Mouse (Mus musculus) layer of hippocampus, postnatal 36 days (tissue): Measurements from ENCODE around the gene Wtap. TPM values are rescaled to one million over a fixed set of nuclear protein-coding genes. Genes with fewer than 3 reads are reported as not detected.
"Not testable (repeated sequence)": the region's sequence is repeated elsewhere in the genome, so short reads cannot be mapped to it uniquely, and the experiment has no call there.

Experiments used
- DNase-seq, 2 experiments: peaks; one replicate each; pipeline ENCODE4 v3.0.0; 2022
- total RNA-seq, 2 experiments: library from RNA; stranded (reverse); gene quantifications; 2 replicates each; pipeline ENCODE4 v1.2.3; 2021

The Wtap gene
- total RNA-seq, 2 experiments from 2014 or later = 55.6 to 63.8 TPM

DNA sequence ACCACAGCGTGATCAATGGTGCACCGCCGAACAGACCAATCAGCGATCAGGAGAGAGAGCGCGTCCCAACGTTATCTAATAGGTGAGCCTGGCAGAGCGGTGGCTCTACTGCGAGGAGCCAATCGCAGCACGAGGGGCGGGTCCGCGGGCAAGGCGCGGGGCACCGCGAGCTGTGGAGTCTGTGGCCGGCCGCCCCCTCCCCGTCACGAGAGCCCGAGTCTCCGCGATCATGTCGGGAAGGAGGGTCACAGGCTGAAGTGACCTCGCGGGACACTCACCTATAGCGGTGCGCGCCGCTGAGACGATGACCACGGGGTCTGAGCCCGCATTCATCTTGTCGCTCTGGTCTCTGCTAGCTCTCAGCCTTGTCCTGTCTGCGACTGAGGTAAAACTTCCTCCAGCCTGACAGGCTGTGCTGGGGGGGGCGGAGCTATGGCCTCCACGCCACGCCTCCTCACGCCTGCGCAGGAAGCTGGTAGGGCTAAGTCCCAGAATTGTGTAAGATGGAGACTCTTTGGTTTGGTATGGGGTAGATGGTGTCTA is 33.6 kb downstream of the Wtap start, which contains the start of gene Acat2:
TSS of gene Acat2 (minus strand) at position 417 of the 543 bp plus-strand sequence.
- DNase-seq = peak; percentile 94

DNA sequence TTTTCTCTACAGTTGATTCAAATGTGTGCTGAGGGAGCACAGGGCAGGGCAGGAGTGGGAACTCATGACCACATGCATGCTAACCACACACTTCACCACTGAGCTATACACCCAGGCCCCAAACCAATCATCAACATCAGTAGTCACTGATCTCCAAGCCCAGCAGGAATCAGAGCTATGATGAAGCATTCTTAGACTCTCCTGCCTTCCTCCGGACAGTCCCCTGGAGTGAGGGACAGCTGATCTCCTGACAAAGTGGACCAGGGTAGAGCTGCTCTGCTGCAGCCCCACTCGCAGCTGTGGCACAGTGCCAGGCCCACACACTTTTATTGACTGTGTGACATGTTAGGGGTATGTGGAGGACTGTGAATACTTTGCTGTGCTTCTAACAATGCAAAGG is 34.6 kb downstream of the Wtap start:
- DNase-seq = not testable (repeated sequence)

DNA sequence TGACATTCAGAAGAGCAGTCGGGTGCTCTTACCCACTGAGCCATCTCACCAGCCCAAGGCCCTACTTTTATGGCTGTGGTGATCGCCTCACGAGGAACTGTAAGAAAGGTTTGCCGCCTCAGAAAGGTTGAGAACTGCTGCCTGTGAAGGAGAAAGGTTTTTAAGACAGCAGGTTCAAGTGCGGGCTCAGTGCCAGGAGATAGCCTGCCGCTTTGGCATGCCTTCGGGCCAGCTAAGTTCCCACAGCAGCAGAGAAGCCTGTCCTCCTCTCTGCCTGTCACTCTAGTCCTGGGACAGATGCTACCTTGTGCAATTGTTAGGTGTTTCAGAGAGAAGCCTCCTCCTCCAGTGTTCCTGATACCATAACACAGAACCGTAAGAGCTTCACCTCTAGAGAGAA is 37.3 kb downstream of the Wtap start:
- no peak for DNase-seq

DNA sequence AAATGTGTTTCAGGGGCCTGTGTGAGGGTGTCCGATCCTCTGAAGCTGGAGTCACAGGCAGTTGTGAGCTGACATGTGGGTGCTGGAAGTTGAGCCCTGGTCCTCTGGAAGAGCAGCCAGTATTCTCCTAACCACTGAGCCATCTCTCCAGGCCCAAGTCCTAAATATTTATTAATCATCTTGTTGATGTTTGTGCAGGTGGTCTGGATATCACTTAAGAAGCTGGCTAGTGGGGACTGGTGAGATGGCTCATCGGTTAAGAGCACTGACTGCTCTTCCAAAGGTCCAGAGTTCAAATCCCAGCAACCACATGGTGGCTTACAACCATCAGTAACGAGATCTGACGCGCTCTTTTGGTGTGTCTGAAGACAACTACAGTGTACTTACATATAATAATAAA is 44.3 kb downstream of the Wtap start:
- no peak for DNase-seq

DNA sequence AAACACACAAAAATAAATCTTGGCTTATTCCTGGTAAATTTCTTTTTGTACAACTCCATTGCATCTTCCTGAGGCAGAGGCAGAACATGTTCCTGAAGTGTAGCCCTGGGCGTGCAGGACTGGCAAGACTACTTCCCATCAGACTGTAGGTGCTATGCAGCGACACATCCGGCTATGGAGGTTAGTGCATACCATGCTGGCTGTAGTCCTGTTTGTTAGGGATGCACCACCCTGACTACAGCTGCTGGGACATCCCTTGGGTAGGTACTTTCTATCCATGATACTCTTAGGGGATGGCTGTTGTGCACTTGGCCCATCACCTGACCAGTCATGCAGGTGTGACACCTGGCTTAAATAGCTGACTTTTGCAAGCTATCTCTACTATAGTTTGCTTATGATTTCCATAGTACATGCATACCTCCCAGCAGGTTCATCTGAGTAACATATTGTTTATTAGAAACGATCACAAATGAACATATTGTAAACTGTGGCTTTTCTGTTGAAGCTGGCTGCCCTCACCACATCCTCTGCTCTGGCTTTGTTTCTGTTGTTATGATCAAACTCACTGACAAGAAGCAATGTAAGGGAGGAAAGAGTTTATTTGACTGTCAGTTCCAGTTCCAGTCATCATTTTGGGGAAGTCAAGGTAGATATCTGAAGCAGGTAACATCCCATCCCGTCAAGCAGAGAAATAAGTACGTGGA is 51.4 kb downstream of the Wtap start:
- no peak for DNase-seq

GRCm38 (mm10) chr17:12941543-12942260 is 52.3 kb downstream of the Wtap start:
- no peak for DNase-seq

GRCm38 (mm10) chr17:12940151-12940805 is 53.7 kb downstream of the Wtap start, which contains the start of gene Acat3:
Acat3 (minus strand) TSS chr17:12940600.
- DNase-seq = no peak

DNA sequence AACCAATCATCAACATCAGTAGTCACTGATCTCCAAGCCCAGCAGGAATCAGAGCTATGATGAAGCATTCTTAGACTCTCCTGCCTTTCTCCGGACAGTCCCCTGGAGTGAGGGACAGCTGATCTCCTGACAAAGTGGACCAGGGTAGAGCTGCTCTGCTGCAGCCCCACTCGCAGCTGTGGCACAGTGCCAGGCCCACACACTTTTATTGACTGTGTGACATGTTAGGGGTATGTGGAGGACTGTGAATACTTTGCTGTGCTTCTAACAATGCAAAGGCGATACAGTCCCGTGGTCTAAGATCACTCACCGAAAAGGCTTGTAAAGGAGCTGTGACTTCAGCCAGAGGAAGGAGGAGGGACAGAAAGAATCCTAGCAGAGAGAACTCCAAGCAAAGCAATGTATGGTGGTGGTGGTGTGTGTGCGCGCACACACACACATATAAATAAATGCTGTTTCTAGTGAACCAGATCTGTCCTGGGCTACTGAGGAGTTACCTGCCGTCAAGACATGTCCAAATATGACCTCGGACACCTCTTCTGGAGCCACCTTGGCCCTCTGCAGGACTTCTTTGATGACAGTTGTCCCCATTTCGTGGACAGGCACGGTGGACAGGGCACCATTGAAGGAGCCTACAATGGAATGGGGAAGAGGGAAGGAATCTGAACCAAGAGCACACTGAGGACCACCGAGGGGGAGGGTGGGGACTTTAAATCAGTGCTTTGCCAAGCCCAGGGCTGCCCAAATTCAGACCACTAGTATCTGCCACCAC is 54.4 kb downstream of the Wtap start:
- DNase-seq = not testable (repeated sequence)

GRCm38 (mm10) chr17:12938077-12938476 is 55.9 kb downstream of the Wtap start:
- no peak for DNase-seq

- DNase-seq = no peak
These were observed 56.5 kb downstream of the Wtap start for GRCm38 (mm10) chr17:12937412-12937970.

DNA sequence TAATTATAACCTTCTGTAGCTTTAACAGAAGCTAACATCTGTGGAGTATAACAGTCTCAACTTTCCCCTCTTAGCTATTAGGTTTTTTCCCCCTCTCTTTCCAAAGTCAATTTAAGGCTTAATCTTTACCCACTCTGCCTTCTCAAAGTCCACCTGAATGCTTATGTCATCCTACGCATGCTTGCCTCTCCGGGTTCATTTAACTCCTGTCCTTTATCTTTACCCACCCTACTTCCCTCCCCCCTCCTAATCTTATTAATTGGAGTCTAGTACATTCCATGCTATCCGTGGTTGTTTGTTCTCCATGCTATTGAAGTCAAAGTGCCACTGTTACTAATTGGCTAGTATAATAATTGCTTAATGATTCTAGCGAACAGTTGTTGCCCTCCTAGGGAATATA is 58.2 kb downstream of the Wtap start:
- DNase-seq = no peak

- not testable (repeated sequence) for DNase-seq
These were observed 62.4 kb downstream of the Wtap start for GRCm38 (mm10) chr17:12931576-12931975.

GRCm38 (mm10) chr17:12925703-12926180 is 68.2 kb downstream of the Wtap start:
- DNase-seq = no peak

DNA sequence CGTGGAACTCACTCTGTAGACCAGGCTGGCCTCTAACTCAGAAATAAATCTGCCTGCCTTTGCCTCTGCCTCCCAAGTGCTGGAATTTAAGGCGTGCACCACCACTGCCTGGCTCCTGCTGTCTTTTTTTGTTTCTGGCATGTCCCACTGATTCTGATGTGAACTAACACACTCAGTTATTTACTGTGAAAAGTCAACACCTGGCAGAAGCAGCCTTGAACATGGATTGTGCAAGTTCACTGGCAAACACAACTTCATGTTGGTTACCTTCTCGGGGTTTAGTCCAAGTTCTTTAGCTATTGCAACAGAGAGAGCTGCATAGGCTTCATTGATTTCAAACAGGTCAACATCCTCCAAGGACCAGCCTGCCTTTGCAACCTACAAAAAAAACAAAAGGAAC is 69.0 kb downstream of the Wtap start:
- DNase-seq = no peak

DNA sequence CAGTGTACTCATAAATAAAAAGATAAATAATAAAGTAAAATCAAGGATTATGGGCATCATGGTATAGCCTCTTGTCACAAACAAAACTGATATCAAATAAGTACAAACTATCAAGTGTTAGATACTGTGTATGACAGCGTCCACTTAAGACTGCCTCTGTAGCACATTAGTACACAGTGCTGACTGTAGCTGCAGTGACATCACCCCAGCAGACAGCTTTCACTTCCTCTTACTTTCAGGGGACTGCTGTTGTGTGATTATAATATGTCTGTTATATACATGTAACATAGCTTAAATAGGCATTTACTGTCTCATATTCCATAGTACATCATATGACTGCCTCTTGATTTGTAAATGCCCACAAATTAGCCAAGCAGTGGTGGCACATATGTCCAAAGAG is 72.9 kb downstream of the Wtap start:
- DNase-seq = no peak

Other genes starting within 250 kb of the Wtap start
- 10 to 100 TPM; 29.0 to 30.9 TPM for gene Igf2r, start 224.5 kb downstream of the Wtap start, total RNA-seq
- gene Mas1, start 126.0 kb downstream of the Wtap start, total RNA-seq = 10 to 100 TPM; 52.1 to 63.5 TPM
- not detected for gene Mrgprh, start 118.1 kb downstream of the Wtap start, total RNA-seq
- gene Pnldc1, start 83.9 kb downstream of the Wtap start, total RNA-seq = 1 to 10 TPM; 3.2 to 3.3 TPM
- 100 to 1,000 TPM; 218 to 221 TPM for gene Tcp1, start 78.5 kb downstream of the Wtap start, total RNA-seq
- 10 to 100 TPM; 61.5 to 64.5 TPM for gene Mrpl18, start 77.8 kb downstream of the Wtap start, total RNA-seq
- gene Acat3, start 53.6 kb downstream of the Wtap start, total RNA-seq = 1 to 10 TPM; 3.8 to 5.1 TPM
- gene Acat2, start 33.4 kb downstream of the Wtap start, total RNA-seq = 10 to 100 TPM; 46.7 to 47.3 TPM
- gene Sod2, start 12.7 kb upstream of the Wtap start, total RNA-seq = 100 to 1,000 TPM; 255 to 264 TPM
- not detected for gene Gpr31b, start 58.1 kb upstream of the Wtap start, total RNA-seq
- gene Tcp10b, start 66.9 kb upstream of the Wtap start, total RNA-seq = under 1 TPM; 0.18 to 0.70 TPM
- gene Unc93a, start 137.6 kb upstream of the Wtap start, total RNA-seq = not detected
- not detected for gene Smok2a, start 227.0 kb upstream of the Wtap start, total RNA-seq
- not detected for gene Smok2b, start 236.1 kb upstream of the Wtap start, total RNA-seq